Mouse (Mus musculus): Measurements from ENCODE around the gene Rnf126. TPM values are rescaled to one million over a fixed set of nuclear protein-coding genes. Genes with fewer than 3 reads are reported as not detected.

Rnf126 gene
- polyA plus RNA-seq, 1 experiment from 2014 or later: 109 TPM

DNA sequence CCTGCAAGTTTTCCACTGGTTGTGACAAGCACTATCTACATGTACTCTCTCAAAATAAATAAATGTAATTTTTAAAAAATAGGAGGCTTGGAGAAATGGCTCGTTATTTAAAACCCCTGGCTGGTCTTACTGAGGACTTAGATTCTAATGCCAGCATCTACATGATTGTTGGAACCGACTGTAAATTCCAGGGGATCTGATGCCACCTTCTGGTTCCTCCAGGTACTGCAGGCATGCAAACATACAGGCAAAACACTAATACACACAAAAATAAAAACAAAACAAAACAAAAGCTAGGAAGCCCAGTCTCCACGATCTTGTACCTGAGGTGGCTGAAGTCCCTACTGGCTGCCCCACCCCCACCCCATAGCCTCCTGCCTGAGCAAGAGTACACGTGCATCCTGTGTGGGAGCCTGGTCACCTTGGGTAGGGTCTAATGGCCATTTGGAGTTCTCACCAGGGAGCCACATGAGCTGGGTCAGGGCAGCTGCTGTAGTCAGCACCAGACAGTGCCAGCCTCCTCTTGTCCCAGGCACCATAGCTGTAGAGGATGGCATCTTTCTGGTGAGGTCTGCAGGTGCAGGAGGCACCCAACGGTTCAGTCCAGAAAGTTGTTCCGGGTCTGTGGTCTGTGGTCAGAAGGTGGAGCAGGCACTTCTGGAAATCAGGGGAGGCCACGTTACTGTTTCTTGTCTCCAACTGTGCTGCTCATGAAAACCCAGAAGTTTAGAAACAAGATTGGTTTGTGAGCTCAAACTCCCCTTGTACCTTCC, 21.8 kb upstream of the Rnf126 start:
- Histone ChIP-seq H3K9me3 (no peaks in the 10 kb centered on the region), H3K27me3 (replicated peaks) (0 out of 2 replicates have a peak, but pooled peaks cover 2% of the 10 kb centered on the region), H3K4me1 (0 out of 2 replicates have a peak, but pooled peaks cover 4% of the 10 kb centered on the region), H3K27ac (no peak overlapping the region), H3K36me3 (replicated peaks) (no peaks in the 10 kb centered on the region), H3K9ac (no peak overlapping the region), H3K4me2 (no peak overlapping the region), H3K4me3 (no peak overlapping the region)
- ATAC-seq (replicated peaks): no peak; the same call in 1 of the 2 replicates
- 33% methylated on average over 7 of the region's 7 CpGs for WGBS

DNA sequence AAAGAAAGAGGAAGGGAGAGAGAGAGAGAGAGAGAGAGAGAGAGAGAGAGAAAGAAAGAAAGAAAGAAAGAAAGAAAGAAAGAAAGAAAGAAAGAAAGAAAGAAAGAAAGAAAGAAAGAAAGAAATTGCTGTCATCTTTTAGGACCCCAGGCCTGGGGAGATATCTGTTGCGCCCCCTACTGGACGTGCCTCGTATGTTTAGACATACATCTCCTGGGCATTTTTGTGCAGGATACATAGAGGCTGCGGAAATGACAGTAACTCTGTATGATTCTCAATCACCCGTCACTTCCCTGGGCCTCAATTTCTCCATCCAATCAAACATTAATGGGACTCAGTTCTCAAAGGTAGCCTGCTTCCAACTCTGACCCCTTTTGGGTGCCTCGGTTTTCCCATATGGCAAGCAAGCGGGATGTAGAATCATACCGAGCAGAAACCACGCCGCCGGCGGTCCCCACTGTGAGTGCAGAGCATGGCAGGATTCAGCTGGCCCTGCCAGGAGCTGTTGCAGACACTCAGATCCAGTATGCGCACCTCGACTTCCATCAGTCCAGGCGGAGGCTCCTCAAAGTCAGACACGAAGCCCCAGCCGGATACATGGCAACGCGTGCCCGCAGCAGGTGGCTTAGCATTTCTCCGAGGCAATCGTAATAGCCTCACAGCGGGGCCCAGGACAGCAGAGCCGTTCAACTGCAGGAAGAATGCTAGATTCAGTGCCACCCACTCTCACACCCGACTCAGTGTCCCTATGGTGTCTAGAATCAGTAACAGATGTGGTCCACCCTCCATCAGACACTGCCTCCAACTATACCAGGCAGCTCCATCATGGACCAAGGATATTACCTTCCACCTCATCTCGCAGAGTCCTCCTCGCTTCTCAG, 17.4 kb upstream of the Rnf126 start:
- H3K4me3 ChIP-seq: no peak overlapping the region
- no peaks in the 10 kb centered on the region for H3K36me3 ChIP-seq (replicated peaks)
- H3K9ac ChIP-seq: no peak overlapping the region
- no peaks in the 10 kb centered on the region for H3K9me3 ChIP-seq
- no peak overlapping the region for H3K27ac ChIP-seq
- ATAC-seq (replicated peaks): no peak
- peaks cover 10% of the 10 kb centered on the region for H3K4me1 ChIP-seq
- H3K4me2 ChIP-seq: no peak overlapping the region
- H3K27me3 ChIP-seq (replicated peaks): peaks cover 18% of the 10 kb centered on the region
- WGBS: 37% methylated on average over 27 of the region's 27 CpGs

DNA sequence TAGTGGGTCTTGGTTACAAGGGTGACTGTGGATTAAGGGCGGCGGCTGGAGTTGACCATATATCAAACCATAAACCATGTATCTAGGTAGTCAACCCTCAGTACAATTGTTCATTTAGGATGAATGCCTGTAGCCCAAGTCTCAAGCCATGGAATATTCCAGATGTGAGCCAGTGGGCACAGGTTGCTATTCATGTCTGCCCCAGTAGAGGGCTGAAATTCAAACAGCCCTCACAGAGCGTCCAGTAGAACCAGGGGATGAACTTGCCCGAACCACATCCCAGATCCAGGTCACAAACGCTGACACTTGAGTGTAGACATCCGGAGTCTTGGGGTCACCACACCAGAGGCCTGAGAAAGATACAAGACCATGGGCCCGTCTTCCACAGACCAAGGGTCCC, 16.3 kb upstream of the Rnf126 start:
- H3K9me3 ChIP-seq: no peaks in the 10 kb centered on the region
- no peak overlapping the region for H3K9ac ChIP-seq
- no peak overlapping the region for H3K4me2 ChIP-seq
- no peaks in the 10 kb centered on the region for H3K36me3 ChIP-seq (replicated peaks)
- no peak for ATAC-seq (replicated peaks)
- 66% methylated on average over 7 of the region's 7 CpGs for WGBS
- no peak overlapping the region for H3K27ac ChIP-seq
- H3K4me1 ChIP-seq: peaks cover 12% of the 10 kb centered on the region
- H3K4me3 ChIP-seq: no peak overlapping the region
- peaks cover 28% of the 10 kb centered on the region for H3K27me3 ChIP-seq (replicated peaks)

DNA sequence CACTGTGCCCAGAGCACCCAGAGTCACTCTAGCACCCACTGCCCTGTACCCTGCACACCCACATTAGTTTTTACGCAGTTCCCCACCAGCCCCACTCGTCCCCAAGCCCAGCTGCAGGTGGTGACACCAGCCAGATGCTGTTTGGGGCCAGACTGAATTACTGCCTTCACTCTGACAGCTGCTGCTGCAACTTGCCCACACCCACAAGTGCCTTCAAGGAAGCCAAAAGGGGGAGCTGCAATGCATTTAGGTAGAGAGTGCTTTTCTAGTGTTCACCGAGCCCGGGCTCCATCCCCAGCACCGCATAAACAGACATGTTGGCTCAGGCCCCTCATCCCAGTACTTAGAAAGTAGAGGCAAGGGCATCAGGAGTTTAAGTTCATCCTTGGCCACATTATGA, 15.2 kb upstream of the Rnf126 start:
- Histone ChIP-seq H3K9ac (no peak overlapping the region), H3K27ac (no peak overlapping the region), H3K4me3 (no peak overlapping the region), H3K4me1 (peaks cover 18% of the 10 kb centered on the region), H3K4me2 (no peak overlapping the region), H3K9me3 (no peaks in the 10 kb centered on the region), H3K36me3 (replicated peaks) (no peaks in the 10 kb centered on the region), H3K27me3 (replicated peaks) (peaks cover 38% of the 10 kb centered on the region)
- ATAC-seq (replicated peaks): no peak
- WGBS: 55% methylated on average over 5 of the region's 5 CpGs

DNA sequence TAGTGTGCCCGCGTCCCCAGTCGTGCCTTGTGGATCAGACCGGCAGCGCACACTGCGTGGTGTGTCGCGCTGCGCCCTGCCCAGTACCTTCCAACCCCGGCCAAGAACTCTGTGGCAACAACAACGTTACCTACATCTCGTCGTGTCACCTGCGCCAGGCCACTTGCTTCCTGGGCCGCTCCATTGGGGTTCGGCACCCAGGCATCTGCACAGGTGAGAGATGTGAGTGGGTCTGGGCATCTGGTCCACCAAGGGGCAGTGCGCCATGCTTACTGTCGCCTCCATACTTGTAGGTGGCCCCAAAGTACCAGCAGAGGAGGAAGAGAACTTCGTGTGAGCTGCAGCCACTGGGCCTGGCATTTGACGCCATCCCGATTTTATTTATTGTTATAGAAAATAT, 14.4 kb upstream of the Rnf126 start:
- H3K36me3 ChIP-seq (replicated peaks): no peaks in the 10 kb centered on the region
- ATAC-seq (replicated peaks): no peak
- 29% methylated on average over 21 of the region's 21 CpGs for WGBS
- H3K9me3 ChIP-seq: no peaks in the 10 kb centered on the region
- H3K4me3 ChIP-seq: peak overlapping the region; percentile 37
- H3K4me1 ChIP-seq: peaks cover 20% of the 10 kb centered on the region
- H3K9ac ChIP-seq: no peak overlapping the region
- H3K27me3 ChIP-seq (replicated peaks): peaks cover 44% of the 10 kb centered on the region
- H3K4me2 ChIP-seq: peak overlapping the region; percentile 63
- no peak overlapping the region for H3K27ac ChIP-seq

DNA sequence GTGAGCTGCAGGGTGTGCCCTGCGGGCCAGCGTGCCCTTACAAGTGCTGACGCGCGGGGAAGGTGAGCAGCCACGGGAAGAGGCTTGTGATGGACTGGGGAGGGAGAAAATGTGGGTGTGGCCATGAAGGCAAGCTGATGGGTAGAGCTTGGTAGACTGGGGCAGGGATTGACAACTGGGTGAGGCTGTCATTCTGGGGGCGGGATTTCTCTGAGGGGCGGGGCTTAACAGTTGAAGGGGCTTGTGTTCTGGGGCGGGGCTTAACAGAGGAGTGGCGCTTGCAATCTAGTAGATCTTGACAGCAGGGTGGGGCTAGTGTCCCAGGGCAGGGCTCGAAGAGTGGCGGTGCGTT, 13.9 kb upstream of the Rnf126 start:
- peak overlapping the region; percentile 37 for H3K4me3 ChIP-seq
- ATAC-seq (replicated peaks): no peak; the same call in 1 of the 2 replicates
- peak overlapping the region; percentile 9 for H3K27ac ChIP-seq
- WGBS: under 1% methylated on average over 13 of the region's 13 CpGs
- no peaks in the 10 kb centered on the region for H3K36me3 ChIP-seq (replicated peaks)
- no peaks in the 10 kb centered on the region for H3K9me3 ChIP-seq
- H3K4me1 ChIP-seq: peaks cover 20% of the 10 kb centered on the region
- H3K9ac ChIP-seq: peak overlapping the region; percentile 2; the same call in 1 of the 2 replicates
- peaks cover 44% of the 10 kb centered on the region for H3K27me3 ChIP-seq (replicated peaks)
- H3K4me2 ChIP-seq: peak overlapping the region; percentile 63

DNA sequence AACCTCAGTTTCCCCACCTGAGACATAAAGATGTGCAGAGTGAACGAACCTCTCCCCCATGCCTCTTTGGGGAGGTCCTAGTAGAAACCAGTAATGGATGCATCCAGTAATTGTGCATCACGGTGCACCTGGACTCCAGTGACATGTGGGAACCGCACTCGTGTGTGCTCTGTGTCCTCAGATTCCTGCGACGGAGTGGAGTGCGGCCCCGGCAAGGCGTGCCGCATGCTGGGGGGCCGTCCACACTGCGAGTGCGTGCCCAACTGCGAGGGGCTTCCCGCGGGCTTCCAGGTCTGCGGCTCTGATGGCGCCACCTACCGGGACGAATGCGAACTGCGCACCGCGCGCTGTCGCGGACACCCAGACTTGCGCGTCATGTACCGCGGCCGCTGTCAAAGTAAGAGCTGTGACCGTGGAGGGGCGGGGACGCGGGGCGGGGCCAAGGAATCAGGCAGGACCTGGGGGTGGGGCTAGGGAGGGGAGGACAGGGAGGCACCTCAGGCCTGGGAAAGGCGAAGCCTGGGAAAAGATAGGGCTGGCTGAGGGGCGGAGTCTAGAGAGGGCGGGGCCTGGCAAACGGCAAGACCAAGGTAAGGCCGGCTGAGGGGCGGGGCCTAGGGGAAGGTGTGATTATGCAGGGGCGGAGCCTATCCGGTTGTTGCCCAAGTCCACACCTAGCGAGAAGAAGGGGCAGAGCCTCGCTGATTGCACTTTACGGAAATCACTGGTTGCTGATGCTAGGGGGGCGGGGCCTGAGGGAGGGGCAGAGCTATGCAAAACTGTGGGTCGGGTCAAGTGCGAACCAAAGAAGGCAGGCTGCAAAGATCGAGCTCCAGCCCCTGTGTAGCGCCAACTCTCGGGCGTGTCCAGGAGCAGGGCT, 13.3 kb upstream of the Rnf126 start:
- WGBS: 1% methylated on average over 55 of the region's 55 CpGs
- ATAC-seq (replicated peaks): peak; percentile 93
- Histone ChIP-seq H3K27ac (peak overlapping the region; percentile 9), H3K27me3 (replicated peaks) (peaks cover 44% of the 10 kb centered on the region), H3K4me3 (peak overlapping the region; percentile 37), H3K9ac (peak overlapping the region; percentile 2; the same call in 1 of the 2 replicates), H3K4me1 (peaks cover 20% of the 10 kb centered on the region), H3K9me3 (no peaks in the 10 kb centered on the region), H3K36me3 (replicated peaks) (no peaks in the 10 kb centered on the region), H3K4me2 (peak overlapping the region; percentile 63)

DNA sequence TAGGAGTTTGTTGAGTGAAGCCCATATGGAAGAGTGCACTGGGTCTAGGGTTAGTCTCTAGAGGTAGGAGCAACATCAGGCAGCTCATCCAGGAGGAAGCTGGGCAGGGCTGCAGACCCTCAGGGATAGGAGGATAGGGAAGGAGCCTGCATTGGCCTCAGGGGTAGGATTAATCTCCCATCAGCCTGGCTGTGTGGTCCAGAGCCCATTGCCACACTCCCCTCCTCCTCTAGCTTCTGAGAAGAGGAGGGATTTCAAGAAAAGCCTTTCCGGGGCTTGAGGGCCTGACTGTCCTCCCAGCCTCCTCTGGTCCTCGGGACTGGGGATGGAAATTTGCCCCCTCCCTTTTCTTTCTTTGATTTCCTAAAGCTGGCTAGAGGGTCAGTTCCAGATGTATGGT, 12.4 kb upstream of the Rnf126 start:
- WGBS: 2% methylated on average over 2 of the region's 2 CpGs
- ATAC-seq (replicated peaks): no peak

DNA sequence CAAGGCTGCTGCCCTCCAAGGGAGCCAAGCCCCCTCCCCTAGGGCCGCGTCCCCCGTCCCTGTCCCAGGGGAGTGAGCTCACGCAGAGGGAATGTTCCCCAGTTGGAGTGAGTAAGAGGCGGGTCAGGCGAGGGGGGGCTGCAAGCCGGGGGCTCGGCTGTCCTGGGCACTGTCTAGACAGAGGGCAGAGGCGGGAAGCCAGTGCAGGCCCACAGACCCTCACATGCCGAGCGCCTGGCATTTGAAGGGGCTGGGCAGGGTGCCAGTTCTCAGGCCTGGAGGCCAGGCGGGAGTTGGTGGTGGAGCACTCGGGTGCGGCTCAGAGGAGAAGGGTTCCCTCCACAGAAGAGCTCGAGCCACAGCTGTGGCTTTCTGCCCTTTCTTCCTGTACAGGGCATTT, 11.3 kb upstream of the Rnf126 start:
- Histone ChIP-seq H3K9ac (no peak overlapping the region), H3K36me3 (replicated peaks) (no peaks in the 10 kb centered on the region), H3K9me3 (no peaks in the 10 kb centered on the region), H3K27me3 (replicated peaks) (peaks cover 44% of the 10 kb centered on the region), H3K4me1 (peaks cover 20% of the 10 kb centered on the region), H3K27ac (no peak overlapping the region), H3K4me2 (no peak overlapping the region), H3K4me3 (no peak overlapping the region)
- no peak for ATAC-seq (replicated peaks)
- 11% methylated on average over 15 of the region's 15 CpGs for WGBS

More for the DNA sequence above, 12.4 kb upstream of the Rnf126 start:
- no peaks in the 10 kb centered on the region for H3K36me3 ChIP-seq (replicated peaks)
- H3K4me1 ChIP-seq: peaks cover 20% of the 10 kb centered on the region
- no peak overlapping the region for H3K27ac ChIP-seq
- H3K9me3 ChIP-seq: no peaks in the 10 kb centered on the region
- H3K27me3 ChIP-seq (replicated peaks): peaks cover 44% of the 10 kb centered on the region
- H3K9ac ChIP-seq: no peak overlapping the region
- H3K4me3 ChIP-seq: no peak overlapping the region
- H3K4me2 ChIP-seq: no peak overlapping the region

DNA sequence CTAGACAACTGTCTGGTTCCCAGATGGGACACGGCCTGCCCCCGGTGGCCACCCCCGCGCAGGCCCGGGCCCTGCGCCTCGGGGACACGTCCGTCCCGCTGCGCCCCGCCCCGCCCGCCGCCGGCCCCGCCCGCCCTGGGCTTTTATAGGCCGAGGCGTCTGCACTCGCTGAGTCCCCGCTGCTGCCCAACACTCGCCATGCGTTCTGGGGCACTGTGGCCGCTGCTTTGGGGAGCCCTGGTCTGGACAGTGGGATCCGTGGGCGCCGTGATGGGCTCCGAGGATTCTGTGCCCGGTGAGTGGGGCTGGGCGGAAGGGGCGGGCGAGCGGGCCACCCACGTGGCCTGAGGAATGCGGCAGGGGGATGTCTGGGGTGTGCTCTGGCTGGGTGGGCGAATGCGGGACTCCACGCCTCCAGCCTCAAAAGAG, 10.4 kb upstream of the Rnf126 start, which contains the start of gene Fstl3:
TSS of gene Fstl3 (plus strand) at position 170 of the 429 bp plus-strand sequence.
- 2% methylated on average over 39 of the region's 39 CpGs for WGBS
- peak within 1 kb of the TSS; percentile 4; the same call in 1 of the 2 replicates for H3K4me3 ChIP-seq

DNA sequence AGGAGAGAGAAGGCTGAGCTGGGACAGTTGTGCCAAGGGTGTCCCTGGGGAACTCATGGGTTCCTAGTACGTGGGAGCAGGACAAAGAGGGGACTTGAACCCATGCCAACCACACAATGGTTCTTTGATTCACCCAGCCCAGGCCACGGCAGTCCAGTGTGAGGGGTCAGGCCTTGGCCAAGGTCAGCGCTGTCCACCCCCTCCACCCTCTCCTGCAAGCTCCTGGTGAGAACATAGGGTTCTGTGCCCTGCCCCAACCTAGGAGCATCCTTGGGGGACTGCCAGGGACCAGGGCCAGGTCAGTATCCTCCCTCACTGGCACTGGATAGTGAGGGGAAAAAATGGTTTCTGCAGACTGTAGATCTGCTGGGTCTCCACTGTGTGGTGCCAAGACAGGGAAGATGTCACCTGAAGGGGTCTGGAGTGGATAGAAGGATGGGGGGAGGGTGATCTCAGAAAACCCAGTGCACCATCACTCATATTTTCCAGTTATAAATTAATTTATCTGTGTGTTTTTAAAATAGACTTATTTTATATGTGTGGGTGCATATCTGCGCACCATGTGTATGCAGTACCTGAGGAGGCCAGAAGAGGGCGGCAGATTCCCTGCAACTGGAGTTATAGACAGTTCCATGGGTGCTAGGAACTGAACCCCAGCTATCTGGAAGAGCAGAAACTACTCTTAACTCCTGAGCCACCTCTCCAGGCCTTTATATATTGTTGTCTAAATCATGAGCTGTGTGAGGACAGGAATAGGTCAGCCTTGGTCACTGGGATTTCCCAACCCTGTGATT, 7.9 kb upstream of the Rnf126 start:
- 69% methylated on average over 5 of the region's 5 CpGs for WGBS
- Histone ChIP-seq H3K9me3 (no peaks in the 10 kb centered on the region), H3K27ac (no peak overlapping the region), H3K4me2 (no peak overlapping the region), H3K4me3 (no peak overlapping the region), H3K36me3 (replicated peaks) (no peaks in the 10 kb centered on the region), H3K27me3 (replicated peaks) (peaks cover 31% of the 10 kb centered on the region), H3K4me1 (peaks cover 9% of the 10 kb centered on the region; the same call in 1 of the 2 replicates), H3K9ac (no peak overlapping the region)
- no peak for ATAC-seq (replicated peaks)

More for the DNA sequence above, 10.4 kb upstream of the Rnf126 start, which contains the start of gene Fstl3:
- peaks cover 41% of the 10 kb centered on the region for H3K27me3 ChIP-seq (replicated peaks)
- H3K36me3 ChIP-seq (replicated peaks): no peaks in the 10 kb centered on the region
- H3K9ac ChIP-seq: no peak within 1 kb of the TSS
- ATAC-seq (replicated peaks): no peak
- H3K4me2 ChIP-seq: peak within 1 kb of the TSS; percentile 39
- no peaks in the 10 kb centered on the region for H3K9me3 ChIP-seq
- H3K4me1 ChIP-seq: peaks cover 20% of the 10 kb centered on the region
- H3K27ac ChIP-seq: no peak within 1 kb of the TSS

Measured in midbrain, embryonic 15.5 days (tissue).